Mouse (Mus musculus) effector memory CD4-positive, alpha-beta T cell, adult 7 months (primary cell): ENCODE data around the gene Tsc22d4. TPM values are rescaled to one million over a fixed set of nuclear protein-coding genes. Genes with fewer than 3 reads are reported as not detected.

Source experiments
- polyA plus RNA-seq: library from polyadenylated mRNA; unstranded; fragments of 100-300 nt; shearing (Covaris generic); gene quantifications from one replicate; pipeline ENCODE4 v1.2.1, GENCODE M21; 2017

The Tsc22d4 gene
- 134 TPM for polyA plus RNA-seq

GRCm38 (mm10) chr5:137745214-137746171 lies at the start of gene Tsc22d4:
Tsc22d4 (plus strand) TSS chr5:137745730.

DNA sequence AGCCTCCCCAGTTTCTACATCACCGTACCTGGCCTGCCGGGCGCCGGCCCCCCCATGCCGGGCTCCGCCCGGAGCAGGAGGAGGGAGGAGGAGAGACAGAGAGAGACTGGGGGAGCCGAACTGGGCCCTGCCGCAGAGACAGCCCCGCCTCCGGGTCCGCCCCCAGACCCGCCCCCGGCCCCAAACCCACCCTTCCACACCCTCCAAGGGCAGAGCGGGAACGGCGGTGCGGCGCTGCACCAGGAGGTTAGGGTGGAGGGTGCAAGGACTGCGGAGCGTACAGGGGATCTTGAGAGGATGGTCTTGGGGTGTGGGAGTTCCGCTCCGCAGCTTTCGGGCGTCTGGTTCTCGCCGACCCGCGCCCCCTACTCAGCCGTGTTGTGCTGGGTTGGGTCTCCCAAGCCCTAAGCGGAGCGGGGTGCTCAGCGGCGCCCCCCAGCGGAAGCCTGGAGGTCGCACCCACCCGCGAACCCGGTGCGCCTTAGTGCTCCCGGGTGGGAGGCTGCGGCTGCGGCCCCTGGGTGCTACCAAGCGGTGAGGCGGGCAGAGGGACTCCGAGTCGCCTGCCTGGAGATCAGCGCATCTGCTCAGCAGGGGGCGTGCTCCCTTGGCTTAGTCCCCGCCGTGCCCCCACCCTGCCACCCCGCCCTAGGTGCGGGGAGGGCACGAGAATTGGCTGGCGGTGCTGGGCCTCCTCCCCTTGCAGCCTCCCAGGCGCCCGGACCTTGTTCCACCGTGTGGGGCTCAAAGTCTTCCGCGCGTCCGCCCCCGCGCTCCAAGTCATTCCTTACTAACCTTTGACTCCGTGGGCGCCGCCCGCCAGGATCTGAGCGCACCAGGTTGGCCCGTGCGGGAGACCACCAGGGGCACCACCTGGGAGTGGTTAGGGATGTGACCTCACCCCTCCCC lies 4.3 kb upstream of the Tsc22d4 start, which contains the start of gene Nyap1:
TSS of gene Nyap1 (minus strand) at position 585 of the 909 bp plus-strand sequence.

GRCm38 (mm10) chr5:137778635-137779034 lies 33.1 kb downstream of the Tsc22d4 start, which contains the start of gene Ppp1r35:
Ppp1r35 (plus strand) TSS chr5:137778849.

DNA sequence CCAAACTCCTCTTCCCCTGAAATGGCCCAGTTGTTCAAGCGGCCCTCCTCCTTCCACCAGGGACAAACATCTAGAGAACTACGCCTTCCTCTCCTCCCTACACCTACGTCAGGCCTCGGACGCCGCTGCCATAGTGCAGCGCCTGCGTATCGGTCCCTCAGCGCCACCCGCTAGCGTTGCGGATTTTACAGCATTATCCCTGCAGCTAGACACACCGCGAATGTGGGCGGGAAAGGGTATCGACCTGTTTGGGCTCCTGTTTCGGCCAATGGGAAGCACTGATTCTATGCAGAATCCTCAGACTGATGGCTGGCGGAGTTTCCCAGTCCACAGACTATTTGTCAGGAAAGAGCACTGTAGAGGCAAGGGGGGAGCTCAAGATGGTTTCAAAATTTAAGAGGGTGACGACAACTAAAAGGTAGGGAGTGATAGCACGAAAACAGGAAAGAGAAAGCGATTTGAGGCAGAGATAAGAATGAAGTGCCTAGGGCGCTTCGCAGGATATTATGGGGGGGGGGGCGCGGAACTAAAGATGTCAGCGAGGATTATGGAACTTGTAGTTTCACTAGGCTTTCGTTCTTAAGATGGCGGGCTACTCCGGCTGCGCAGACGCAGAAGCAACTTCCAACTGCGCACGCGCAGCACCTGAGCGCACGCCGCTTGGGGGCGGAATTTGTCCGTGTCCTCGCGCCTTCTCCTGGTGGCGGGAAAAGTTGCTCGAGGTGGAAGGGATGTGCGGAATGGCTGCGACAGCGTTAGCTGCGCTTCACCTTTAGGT lies 41.8 kb downstream of the Tsc22d4 start, which contains the start of the genes Mepce and Zcwpw1:
TSS of gene Mepce (minus strand) at position 505 of the 778 bp plus-strand sequence.
TSS of gene Zcwpw1 (plus strand) at position 648 of the 778 bp plus-strand sequence.

Other genes with a start within 250 kb of the Tsc22d4 start
- 24.9 TPM for gene Pop7, start 243.2 kb upstream of the Tsc22d4 start, polyA plus RNA-seq
- gene Gigyf1, start 227.2 kb upstream of the Tsc22d4 start, polyA plus RNA-seq, result 7.8 TPM
- gene Epo, start 212.5 kb upstream of the Tsc22d4 start, polyA plus RNA-seq, result not detected
- 244 TPM for gene Gnb2, start 212.2 kb upstream of the Tsc22d4 start, polyA plus RNA-seq
- gene Actl6b, start 192.2 kb upstream of the Tsc22d4 start, polyA plus RNA-seq, result not detected
- not detected for gene Tfr2, start 175.9 kb upstream of the Tsc22d4 start, polyA plus RNA-seq
- gene Mospd3, start 144.7 kb upstream of the Tsc22d4 start, polyA plus RNA-seq, result 45.0 TPM
- 2.4 TPM for gene Pcolce, start 131.9 kb upstream of the Tsc22d4 start, polyA plus RNA-seq
- 0.89 TPM for gene Fbxo24, start 116.7 kb upstream of the Tsc22d4 start, polyA plus RNA-seq
- 233 TPM for gene Lrch4, start 116.6 kb upstream of the Tsc22d4 start, polyA plus RNA-seq
- 36.4 TPM for gene Gm20605, start 116.6 kb upstream of the Tsc22d4 start, polyA plus RNA-seq
- 58.0 TPM for gene Sap25, start 104.4 kb upstream of the Tsc22d4 start, polyA plus RNA-seq
- not detected for gene Irs3, start 100.0 kb upstream of the Tsc22d4 start, polyA plus RNA-seq
- gene Agfg2, start 61.0 kb upstream of the Tsc22d4 start, polyA plus RNA-seq, result 15.5 TPM
- gene Nyap1, start 4.1 kb upstream of the Tsc22d4 start, polyA plus RNA-seq, result 0.30 TPM
- 48.6 TPM for gene Ppp1r35, start 33.1 kb downstream of the Tsc22d4 start, polyA plus RNA-seq
- 55.5 TPM for gene Mepce, start 41.9 kb downstream of the Tsc22d4 start, polyA plus RNA-seq
- gene Zcwpw1, start 42.1 kb downstream of the Tsc22d4 start, polyA plus RNA-seq, result 7.1 TPM
- 0.22 TPM for gene Pilra, start 90.6 kb downstream of the Tsc22d4 start, polyA plus RNA-seq
- 0.37 TPM for gene Pilrb1, start 112.4 kb downstream of the Tsc22d4 start, polyA plus RNA-seq
- gene Pilrb2, start 126.1 kb downstream of the Tsc22d4 start, polyA plus RNA-seq, result 1.0 TPM
- 0.76 TPM for gene Cyp3a13, start 175.9 kb downstream of the Tsc22d4 start, polyA plus RNA-seq
- not detected for gene Gjc3, start 217.4 kb downstream of the Tsc22d4 start, polyA plus RNA-seq
- gene Azgp1, start 235.8 kb downstream of the Tsc22d4 start, polyA plus RNA-seq, result not detected